Mouse (Mus musculus) small intestine, adult 2 months (tissue): ENCODE measurements around the gene Nubpl. TPM values are rescaled to one million over a fixed set of nuclear protein-coding genes. Genes with fewer than 3 reads are reported as not detected.

Experiments
- H3K27ac ChIP-seq: fragments of 200-500 bp; 2 replicates; pipeline ENCODE4 v1.5.1; 2012; ENCODE audit warnings: low read depth, low read length, control low read depth, inconsistent platforms; ENCODE audit not compliant: insufficient read depth
- H3K27me3 ChIP-seq: fragments of 200-500 bp; 2 replicates; pipeline ENCODE4 v1.6.1; 2012; ENCODE audit warnings: mild to moderate bottlenecking, moderate library complexity, low read length, inconsistent platforms; ENCODE audit not compliant: control insufficient read depth, insufficient read depth
- H3K36me3 ChIP-seq: fragments of 200-500 bp; 2 replicates; pipeline ENCODE4 v1.6.1; 2012; ENCODE audit warnings: mild to moderate bottlenecking, low read length, control low read depth, inconsistent platforms; ENCODE audit not compliant: control insufficient read depth, insufficient read depth
- H3K4me1 ChIP-seq: fragments of 200-500 bp; 2 replicates; pipeline ENCODE4 v1.6.1; 2012; ENCODE audit warnings: low read length, inconsistent platforms, mixed read lengths; ENCODE audit not compliant: control insufficient read depth, insufficient read depth, insufficient read length
- H3K4me3 ChIP-seq: fragments of 200-500 bp; 2 replicates; pipeline ENCODE4 v1.5.1; 2012; ENCODE audit warnings: low read depth, mild to moderate bottlenecking, control low read depth, inconsistent platforms, low read length, moderate library complexity
- CTCF ChIP-seq: fragments of 200-500 bp; IDR thresholded peaks from 2 replicates; pipeline ENCODE4 v1.5.1; 2012; ENCODE audit warnings: low read depth, mild to moderate bottlenecking, control low read depth, inconsistent platforms, low read length, moderate library complexity, mixed read lengths; ENCODE audit not compliant: insufficient replicate concordance, insufficient read length; ENCODE audit errors: extremely low read depth
- POLR2A ChIP-seq: fragments of 200-500 bp; IDR thresholded peaks from 2 replicates; pipeline ENCODE4 v1.6.1; 2012; ENCODE audit warnings: low read depth, mild to moderate bottlenecking, control low read depth, inconsistent platforms, low read length, moderate library complexity
- WGBS: fragments of 180-500 bp; shearing (Covaris S2); methylation state at CpG from one replicate; pipeline ENCODE4 v1.1.7; 2018; 5-methylcytosine and 5-hydroxymethylcytosine counted together
- polyA plus RNA-seq: library from polyadenylated mRNA; depleted of rRNA; stranded (reverse); fragments of >200 nt; gene quantifications from 2 replicates; pipeline ENCODE4 v1.2.3, GENCODE M21; 2012

Nubpl gene
- polyA plus RNA-seq, 1 experiment: 0.33 TPM

GRCm38 (mm10) chr12:52286802-52287201, 189.3 kb downstream of the Nubpl start:
- no peak for TF ChIP-seq CTCF
- TF ChIP-seq POLR2A: no peak
- WGBS: 94% methylated on average over 3 of the region's 3 CpGs
- no peaks in the 10 kb centered on the region for H3K36me3 ChIP-seq
- H3K27ac ChIP-seq: no peak overlapping the region
- H3K4me3 ChIP-seq: no peak overlapping the region
- no peaks in the 10 kb centered on the region for H3K4me1 ChIP-seq
- no peaks in the 10 kb centered on the region for H3K27me3 ChIP-seq

DNA sequence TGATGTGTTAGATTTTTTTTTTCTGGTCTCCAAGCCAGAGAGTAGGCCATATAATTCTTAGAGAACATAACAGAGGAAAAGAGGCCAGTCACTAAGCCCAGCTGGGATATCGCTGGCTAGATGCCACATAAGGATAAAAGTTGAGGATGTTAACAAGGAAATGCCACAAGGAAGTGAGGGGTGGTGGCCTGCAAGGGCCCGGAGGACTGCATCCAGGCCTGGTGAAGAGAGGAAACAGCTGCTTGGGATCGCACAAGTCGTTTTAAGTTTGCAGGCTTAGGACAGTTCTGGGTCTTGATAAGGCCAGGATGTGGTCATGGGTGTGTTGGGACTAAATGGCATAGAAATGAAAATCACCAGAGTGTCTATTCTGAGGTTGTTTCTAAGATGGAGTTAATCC, 191.0 kb downstream of the Nubpl start:
- TF ChIP-seq POLR2A (no peak), CTCF (no peak)
- no peaks in the 10 kb centered on the region for H3K27me3 ChIP-seq
- H3K36me3 ChIP-seq: no peaks in the 10 kb centered on the region
- no peak overlapping the region for H3K4me3 ChIP-seq
- H3K4me1 ChIP-seq: no peaks in the 10 kb centered on the region
- no peak overlapping the region for H3K27ac ChIP-seq
- WGBS: 45% methylated on average over 4 of the region's 4 CpGs

- H3K36me3 ChIP-seq: no peaks in the 10 kb centered on the region
- H3K4me1 ChIP-seq: no peaks in the 10 kb centered on the region
- H3K27me3 ChIP-seq: no peaks in the 10 kb centered on the region
- WGBS: 79% methylated on average over 11 of the region's 11 CpGs
- H3K27ac ChIP-seq: no peak overlapping the region
- TF ChIP-seq CTCF (no peak), POLR2A (no peak)
- H3K4me3 ChIP-seq: no peak overlapping the region
Observed at GRCm38 (mm10) chr12:52288941-52289567, 191.5 kb downstream of the Nubpl start.

- Histone ChIP-seq H3K4me3 (no peak overlapping the region), H3K27me3 (no peaks in the 10 kb centered on the region), H3K36me3 (no peaks in the 10 kb centered on the region), H3K27ac (no peak overlapping the region), H3K4me1 (no peaks in the 10 kb centered on the region)
- TF ChIP-seq POLR2A (no peak), CTCF (no peak)
- WGBS: 83% methylated on average over 10 of the region's 10 CpGs
Observed at GRCm38 (mm10) chr12:52289594-52289993, 192.1 kb downstream of the Nubpl start.

DNA sequence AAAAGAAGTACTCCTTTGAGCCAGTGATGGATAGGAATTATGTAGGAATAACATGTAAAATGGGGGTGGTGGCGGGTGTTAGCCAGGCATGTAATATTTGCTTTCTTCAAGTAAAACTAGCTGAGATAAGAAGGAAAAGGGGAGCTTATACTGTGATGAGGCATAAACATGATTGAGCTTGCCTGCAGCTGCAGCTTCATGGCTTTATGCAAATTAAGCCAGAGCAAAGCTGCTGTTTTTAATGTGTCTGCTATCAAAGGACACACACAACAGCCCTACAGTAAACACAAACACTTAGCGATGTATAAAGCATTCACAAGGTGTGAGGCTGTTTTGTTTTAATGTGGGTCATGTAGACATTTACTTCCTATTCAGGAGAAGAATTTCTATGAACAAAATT, 196.4 kb downstream of the Nubpl start:
- H3K27ac ChIP-seq: no peak overlapping the region

GRCm38 (mm10) chr12:52297988-52298387, 200.5 kb downstream of the Nubpl start:
- no peak overlapping the region for H3K4me3 ChIP-seq
- no peaks in the 10 kb centered on the region for H3K27me3 ChIP-seq
- 86% methylated on average over 2 of the region's 2 CpGs for WGBS
- no peak overlapping the region for H3K27ac ChIP-seq
- no peaks in the 10 kb centered on the region for H3K4me1 ChIP-seq
- TF ChIP-seq POLR2A (no peak), CTCF (no peak)
- no peaks in the 10 kb centered on the region for H3K36me3 ChIP-seq

More for the DNA sequence above, 196.4 kb downstream of the Nubpl start:
- H3K36me3 ChIP-seq: no peaks in the 10 kb centered on the region
- H3K4me3 ChIP-seq: no peak overlapping the region
- no peak for TF ChIP-seq CTCF
- TF ChIP-seq POLR2A: no peak
- H3K27me3 ChIP-seq: no peaks in the 10 kb centered on the region
- H3K4me1 ChIP-seq: no peaks in the 10 kb centered on the region
- 91% methylated on average over 2 of the region's 2 CpGs for WGBS

DNA sequence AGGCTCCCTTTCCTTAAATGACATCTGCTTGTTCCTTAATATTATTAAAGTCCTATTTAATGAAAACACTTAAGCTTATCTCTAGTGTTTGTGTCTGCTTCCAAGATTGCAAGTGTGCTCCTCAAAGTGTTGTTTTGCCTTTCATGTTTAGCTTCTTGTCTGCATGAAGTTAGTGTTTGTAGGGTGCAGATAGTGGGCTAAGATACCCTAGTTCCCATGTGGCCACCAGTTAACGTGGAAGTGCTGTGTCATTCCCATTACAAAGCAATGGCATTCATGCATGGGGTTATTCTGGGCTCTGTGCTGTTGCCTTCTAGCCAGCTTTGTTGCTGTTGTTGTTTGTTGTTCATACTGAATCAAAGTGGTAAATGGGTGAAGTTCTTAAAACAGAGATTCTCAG, 201.1 kb downstream of the Nubpl start:
- Histone ChIP-seq H3K36me3 (no peaks in the 10 kb centered on the region), H3K27ac (no peak overlapping the region), H3K4me3 (no peak overlapping the region), H3K4me1 (no peaks in the 10 kb centered on the region), H3K27me3 (no peaks in the 10 kb centered on the region)
- WGBS: 84% methylated on average over 1 of the region's 1 CpGs
- no peak for TF ChIP-seq CTCF
- TF ChIP-seq POLR2A: no peak
